Mouse (Mus musculus) forebrain, postnatal 0 days (tissue): ENCODE results near the gene Fam161a. TPM values are rescaled to one million over a fixed set of nuclear protein-coding genes. Genes with fewer than 3 reads are reported as not detected.
A peak's percentile ranks its signal among the peaks of the same experiment; 100 is the strongest.

Experiments
- ATAC-seq: fragments of 200-750 bp; cut with Nextera tagmentation; 2 replicates; pipeline ENCODE4 v1.8.0; 2017; ENCODE audit warnings: mild to moderate bottlenecking, moderate library complexity
- DNase-seq: peaks from one replicate; pipeline ENCODE4 v3.0.0-alpha.2; 2015
- H3K27ac ChIP-seq: fragments of 300-500 bp; sonication (generic); 2 replicates; pipeline ENCODE4 v1.5.1; 2014; ENCODE audit warnings: low read depth, mild to moderate bottlenecking, antibody characterized with exemption, low read length, moderate library complexity, mixed read lengths
- H3K27me3 ChIP-seq: fragments of 300-500 bp; sonication (generic); 2 replicates; pipeline ENCODE4 v1.6.1; 2014; ENCODE audit warnings: mild to moderate bottlenecking, low read length, mixed read lengths; ENCODE audit not compliant: insufficient read depth
- H3K36me3 ChIP-seq: fragments of 300-500 bp; sonication (generic); 2 replicates; pipeline ENCODE4 v1.6.1; 2014; ENCODE audit warnings: mild to moderate bottlenecking, moderate library complexity; ENCODE audit not compliant: insufficient read depth
- H3K4me1 ChIP-seq: fragments of 300-500 bp; sonication (generic); 2 replicates; pipeline ENCODE4 v1.6.1; 2014; ENCODE audit warnings: antibody characterized with exemption; ENCODE audit not compliant: insufficient read depth
- H3K4me2 ChIP-seq: fragments of 300-500 bp; sonication (generic); 2 replicates; pipeline ENCODE4 v1.6.1; 2014; ENCODE audit warnings: low read depth, mild to moderate bottlenecking, moderate library complexity
- H3K4me3 ChIP-seq: fragments of 300-500 bp; sonication (generic); 2 replicates; pipeline ENCODE4 v1.5.1; 2014; ENCODE audit warnings: low read depth, low read length, mixed read lengths
- H3K9ac ChIP-seq: fragments of 300-500 bp; sonication (generic); 2 replicates; pipeline ENCODE4 v1.6.1; 2014; ENCODE audit warnings: mild to moderate bottlenecking
- H3K9me3 ChIP-seq: fragments of 300-500 bp; sonication (generic); 2 replicates; pipeline ENCODE4 v1.6.1; 2016; ENCODE audit warnings: low read length
- CTCF ChIP-seq: sonication (generic); IDR thresholded peaks from 2 replicates; pipeline ENCODE4 v1.5.1; 2016; ENCODE audit warnings: antibody characterized with exemption, control low read depth, low read depth
- WGBS: fragments of 180-500 bp; shearing (Covaris S2); extraction: QIAGEN DNeasy Blood & Tissue Kit; methylation state at CpG from one replicate; pipeline ENCODE4 v1.1.7; 2014; 5-methylcytosine and 5-hydroxymethylcytosine counted together
- polyA plus RNA-seq: library from polyadenylated mRNA; unstranded; fragments of >200 nt; fragmentation: Nextera tagmentation; extraction: Ambion mirVana; gene quantifications from 2 replicates; pipeline ENCODE4 v1.2.1, GENCODE M21; 2015
- total RNA-seq: library from RNA; depleted of rRNA; stranded (reverse); fragments of >200 nt; gene quantifications from 2 replicates; pipeline ENCODE4 v1.2.3, GENCODE M21; 2014

Gene Fam161a
- total and polyA plus RNA-seq, 2 experiments from 2014 or later = 6.9 to 7.8 TPM

- H3K27me3 ChIP-seq = no peaks in the 10 kb centered on the region
- H3K4me1 ChIP-seq = no peaks in the 10 kb centered on the region
- H3K4me3 ChIP-seq = peak overlapping the region; percentile 55
- 2% methylated on average over 40 of the region's 40 CpGs for WGBS
- peaks cover 19% of the 10 kb centered on the region for H3K36me3 ChIP-seq
- peak; percentile 92 for ATAC-seq
- peak overlapping the region; percentile 77 for H3K9ac ChIP-seq
- no peaks in the 10 kb centered on the region for H3K9me3 ChIP-seq
- H3K27ac ChIP-seq = peak overlapping the region; percentile 92
- peak; percentile 47 for TF ChIP-seq CTCF
- no peak for DNase-seq
- H3K4me2 ChIP-seq = peak overlapping the region; percentile 81
Measured at GRCm38 (mm10) chr11:23008181-23008823, 971 bp downstream of the Fam161a start.

DNA sequence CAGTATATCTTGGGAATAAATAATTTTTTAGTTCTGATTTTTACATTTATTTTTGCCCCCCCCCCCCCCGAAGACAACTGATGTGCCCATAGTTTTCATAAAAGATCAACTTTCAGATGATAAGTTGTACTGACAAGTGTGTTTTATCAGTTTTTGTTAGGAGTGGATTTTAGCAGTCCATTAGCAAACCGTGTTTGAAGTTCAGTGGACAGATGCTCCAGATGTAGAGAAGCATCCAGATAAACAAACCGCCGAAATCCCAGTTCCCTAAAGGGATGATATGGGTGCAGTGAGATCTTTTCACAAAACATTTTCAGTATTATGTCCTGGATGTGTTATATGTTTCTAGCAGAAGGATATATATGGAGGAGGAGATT lies 1.5 kb downstream of the Fam161a start:
- no peak for ATAC-seq
- Histone ChIP-seq H3K4me2 (peak overlapping the region; percentile 81), H3K36me3 (peaks cover 14% of the 10 kb centered on the region), H3K9ac (peak overlapping the region; percentile 77; the same call in 1 of the 2 replicates), H3K9me3 (no peaks in the 10 kb centered on the region), H3K27ac (no peak overlapping the region; the same call in 1 of the 2 replicates), H3K4me1 (no peaks in the 10 kb centered on the region), H3K4me3 (peak overlapping the region; percentile 55), H3K27me3 (no peaks in the 10 kb centered on the region)
- no peak for DNase-seq
- no peak for TF ChIP-seq CTCF
- WGBS = 29% methylated on average over 4 of the region's 4 CpGs

DNA sequence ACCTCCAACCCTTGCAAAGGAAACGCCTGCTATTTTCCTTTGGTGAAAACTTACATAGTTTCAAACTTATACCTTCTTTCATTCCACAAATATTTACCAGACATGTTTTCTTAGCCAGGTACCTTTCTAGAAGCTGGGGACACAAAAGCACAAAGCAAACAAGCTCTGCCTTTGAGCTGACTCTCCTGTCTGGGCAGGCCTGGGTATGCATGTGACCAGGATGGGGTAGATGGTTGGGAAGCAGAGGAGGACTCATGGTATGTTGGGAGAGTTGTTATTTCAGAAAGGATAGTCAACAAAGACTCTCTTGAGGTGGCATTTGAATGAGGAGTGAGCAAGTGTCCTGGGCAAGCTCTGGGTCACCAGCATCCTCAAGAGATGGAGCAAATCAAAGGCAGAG lies 5.8 kb downstream of the Fam161a start:
- Histone ChIP-seq H3K9ac (no peak overlapping the region), H3K36me3 (no peaks in the 10 kb centered on the region), H3K27ac (no peak overlapping the region), H3K4me3 (no peak overlapping the region), H3K4me2 (no peak overlapping the region), H3K9me3 (no peaks in the 10 kb centered on the region), H3K27me3 (no peaks in the 10 kb centered on the region), H3K4me1 (no peaks in the 10 kb centered on the region)
- DNase-seq (no peak), ATAC-seq (no peak)
- no peak for TF ChIP-seq CTCF
- 82% methylated on average over 1 of the region's 1 CpGs for WGBS

DNA sequence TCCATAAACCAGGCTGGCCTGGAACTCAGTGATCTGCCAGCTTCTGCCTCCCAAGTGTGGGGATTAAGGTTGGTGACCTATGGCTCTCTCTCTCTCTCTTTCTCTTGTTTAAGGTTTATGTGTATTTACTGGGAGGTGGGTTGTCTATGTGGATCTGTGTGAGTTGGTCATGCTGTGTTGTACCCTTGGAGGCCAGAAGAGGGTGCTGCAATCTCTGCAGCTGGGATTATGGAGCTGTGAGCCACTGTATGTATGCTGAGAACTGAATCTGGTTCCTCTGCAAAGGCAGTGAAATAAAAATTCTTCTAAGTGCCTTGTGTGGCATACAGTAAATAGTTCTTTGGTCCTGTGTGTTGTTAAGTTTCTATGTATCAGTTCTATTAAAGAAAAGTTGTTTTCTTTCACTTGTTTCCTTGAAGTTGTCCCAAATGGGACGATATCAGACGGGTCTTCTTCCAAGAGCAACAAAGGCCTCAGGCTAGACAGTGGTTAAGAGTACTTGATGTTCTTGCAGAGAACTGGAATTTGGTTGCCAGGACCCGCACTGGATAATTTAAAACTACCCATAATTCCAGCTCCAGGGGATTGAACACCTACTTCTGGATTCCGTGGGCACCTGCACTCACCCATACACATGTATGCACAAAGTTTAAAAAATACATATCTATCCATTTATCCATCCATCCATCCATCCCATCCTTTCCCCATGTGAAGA lies 6.4 kb downstream of the Fam161a start:
- TF ChIP-seq CTCF = peak; percentile 43
- H3K27me3 ChIP-seq = no peaks in the 10 kb centered on the region
- DNase-seq = no peak
- no peaks in the 10 kb centered on the region for H3K9me3 ChIP-seq
- no peak for ATAC-seq
- no peaks in the 10 kb centered on the region for H3K4me1 ChIP-seq
- no peak overlapping the region for H3K27ac ChIP-seq
- H3K36me3 ChIP-seq = no peaks in the 10 kb centered on the region
- no peak overlapping the region for H3K4me2 ChIP-seq
- 87% methylated on average over 4 of the region's 4 CpGs for WGBS
- H3K4me3 ChIP-seq = no peak overlapping the region
- H3K9ac ChIP-seq = no peak overlapping the region

GRCm38 (mm10) chr11:23014996-23015395 lies 7.7 kb downstream of the Fam161a start:
- H3K4me2 ChIP-seq = no peak overlapping the region
- TF ChIP-seq CTCF = no peak
- ATAC-seq (no peak), DNase-seq (no peak)
- H3K9ac ChIP-seq = no peak overlapping the region
- no peaks in the 10 kb centered on the region for H3K9me3 ChIP-seq
- H3K4me3 ChIP-seq = no peak overlapping the region
- 76% methylated on average over 6 of the region's 6 CpGs for WGBS
- H3K4me1 ChIP-seq = no peaks in the 10 kb centered on the region
- no peak overlapping the region for H3K27ac ChIP-seq
- H3K27me3 ChIP-seq = no peaks in the 10 kb centered on the region
- H3K36me3 ChIP-seq = no peaks in the 10 kb centered on the region

GRCm38 (mm10) chr11:23017943-23018342 lies 10.6 kb downstream of the Fam161a start:
- no peak overlapping the region for H3K4me3 ChIP-seq
- H3K4me1 ChIP-seq = no peaks in the 10 kb centered on the region
- no peak overlapping the region for H3K9ac ChIP-seq
- H3K27ac ChIP-seq = no peak overlapping the region
- H3K36me3 ChIP-seq = no peaks in the 10 kb centered on the region
- no peak overlapping the region for H3K4me2 ChIP-seq
- H3K9me3 ChIP-seq = no peaks in the 10 kb centered on the region
- 97% methylated on average over 4 of the region's 4 CpGs for WGBS
- DNase-seq (no peak), ATAC-seq (no peak)
- H3K27me3 ChIP-seq = no peaks in the 10 kb centered on the region
- TF ChIP-seq CTCF = no peak

- ATAC-seq = no peak
- no peak for DNase-seq
Measured at GRCm38 (mm10) chr11:23020116-23020770, 12.9 kb downstream of the Fam161a start.

More at GRCm38 (mm10) chr11:23020116-23020770, 12.9 kb downstream of the Fam161a start:
- Histone ChIP-seq H3K4me3 (no peak overlapping the region), H3K36me3 (no peaks in the 10 kb centered on the region), H3K27me3 (no peaks in the 10 kb centered on the region), H3K4me2 (no peak overlapping the region), H3K9ac (no peak overlapping the region), H3K4me1 (no peaks in the 10 kb centered on the region), H3K9me3 (no peaks in the 10 kb centered on the region), H3K27ac (no peak overlapping the region)
- 68% methylated on average over 24 of the region's 24 CpGs for WGBS
- no peak for TF ChIP-seq CTCF
